Mouse (Mus musculus): ENCODE data around the gene Hrh3. TPM values are rescaled to one million over a fixed set of nuclear protein-coding genes. Genes with fewer than 3 reads are reported as not detected.

Gene Hrh3
- polyA plus RNA-seq (2015; fragmentation: Nextera tagmentation; extraction: Ambion mirVana): not detected in 2 replicates

DNA sequence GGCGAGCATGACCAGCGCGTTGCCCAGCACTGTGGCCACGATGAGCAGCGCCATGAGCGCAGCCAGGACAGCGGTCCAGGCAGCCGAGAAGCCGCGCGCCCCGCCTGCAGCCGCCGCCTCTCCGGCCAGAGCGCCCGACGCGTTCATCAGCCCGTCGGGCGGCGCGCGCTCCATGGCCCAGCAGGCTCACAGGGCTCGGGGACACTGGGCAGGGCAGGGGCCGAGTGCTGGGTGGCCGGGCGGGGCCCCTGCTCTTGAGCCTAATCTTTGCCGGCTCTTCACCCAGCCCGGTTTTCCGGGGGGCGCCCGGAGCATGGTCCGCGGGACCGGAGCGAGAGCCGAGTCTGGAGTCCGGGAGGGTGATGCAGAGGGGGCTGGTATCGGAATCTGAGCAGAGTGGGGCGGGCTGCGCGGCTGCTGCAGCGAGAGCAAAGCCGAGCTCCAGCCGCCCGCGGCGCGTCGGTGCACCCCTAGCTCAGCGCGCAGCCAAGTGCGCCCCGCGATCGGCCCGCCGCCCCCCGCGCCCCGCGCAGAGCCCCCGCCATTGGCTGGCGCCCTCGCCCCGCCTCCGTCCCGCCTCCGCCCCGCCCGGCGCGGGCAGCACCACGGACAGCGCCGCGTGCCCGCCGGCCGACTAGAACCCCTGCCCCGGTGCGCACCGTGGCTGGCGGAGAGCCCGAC is at the start of gene Hrh3:
Hrh3 (minus strand) TSS at position 511 of the 681 bp plus-strand sequence.
- peaks cover 12% of the 10 kb centered on the region; the same call in 1 of the 2 replicates for H3K4me1 ChIP-seq (ENCODE audit: control insufficient read depth, insufficient read depth, low read length)
- no peaks in the 10 kb centered on the region for H3K36me3 ChIP-seq (ENCODE audit: control insufficient read depth, insufficient read depth, low read length)
- peak within 1 kb of the TSS; percentile 98 for H3K4me2 ChIP-seq (ENCODE audit: low read depth, low read length)
- peak within 1 kb of the TSS; percentile 53 for H3K4me3 ChIP-seq (replicated peaks; ENCODE audit: low read length)
- peak within 1 kb of the TSS; percentile 39; the same call in 1 of the 2 replicates for H3K9ac ChIP-seq (ENCODE audit: low read length)
- peak; percentile 83 for ATAC-seq (ENCODE audit: insufficient read depth, low FRiP score)
- no peak within 1 kb of the TSS for H3K27ac ChIP-seq (ENCODE audit: low read length)
- H3K27me3 ChIP-seq (ENCODE audit: control insufficient read depth, insufficient read depth, low read length): peaks cover 62% of the 10 kb centered on the region
- no peaks in the 10 kb centered on the region for H3K9me3 ChIP-seq (replicated peaks; ENCODE audit: control insufficient read depth, low read length)
- WGBS: under 1% methylated on average over 84 of the region's 87 CpGs

- ATAC-seq (ENCODE audit: insufficient read depth, low FRiP score): no peak
- WGBS: 88% methylated on average over 9 of the region's 9 CpGs
- Histone ChIP-seq H3K9me3 (replicated peaks; ENCODE audit: control insufficient read depth, low read length) (no peaks in the 10 kb centered on the region), H3K27ac (ENCODE audit: low read length) (no peak overlapping the region), H3K4me2 (ENCODE audit: low read depth, low read length) (no peak overlapping the region), H3K27me3 (ENCODE audit: control insufficient read depth, insufficient read depth, low read length) (no peaks in the 10 kb centered on the region), H3K4me1 (ENCODE audit: control insufficient read depth, insufficient read depth, low read length) (no peaks in the 10 kb centered on the region), H3K9ac (ENCODE audit: low read length) (no peak overlapping the region), H3K36me3 (ENCODE audit: control insufficient read depth, insufficient read depth, low read length) (peaks cover 21% of the 10 kb centered on the region), H3K4me3 (replicated peaks; ENCODE audit: low read length) (no peak overlapping the region)
These were observed 44.3 kb upstream of the Hrh3 start for GRCm38 (mm10) chr2:180148551-180148950.

DNA sequence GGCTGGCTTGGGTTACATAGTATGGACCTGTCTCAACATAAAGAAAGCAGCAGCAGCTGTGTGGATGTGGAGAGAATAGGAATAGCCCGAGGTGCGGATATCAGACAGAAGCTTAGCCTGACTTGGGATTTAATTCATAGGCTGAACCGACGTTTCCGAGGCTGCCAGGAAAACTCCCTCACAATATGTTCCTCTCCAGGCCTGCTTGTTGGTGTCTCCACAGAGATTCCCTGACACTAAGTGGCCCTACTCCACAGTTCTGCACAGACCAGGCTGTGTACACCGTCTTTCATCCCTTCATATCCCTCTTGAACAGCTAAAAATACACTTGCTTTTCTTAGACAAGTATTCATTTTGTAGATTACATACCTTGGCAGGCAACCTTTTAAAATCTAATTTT is 43.1 kb upstream of the Hrh3 start:
- Histone ChIP-seq H3K9ac (ENCODE audit: low read length) (no peak overlapping the region), H3K9me3 (replicated peaks; ENCODE audit: control insufficient read depth, low read length) (no peaks in the 10 kb centered on the region), H3K36me3 (ENCODE audit: control insufficient read depth, insufficient read depth, low read length) (peaks cover 15% of the 10 kb centered on the region), H3K4me1 (ENCODE audit: control insufficient read depth, insufficient read depth, low read length) (no peaks in the 10 kb centered on the region), H3K4me3 (replicated peaks; ENCODE audit: low read length) (no peak overlapping the region), H3K27me3 (ENCODE audit: control insufficient read depth, insufficient read depth, low read length) (no peaks in the 10 kb centered on the region), H3K4me2 (ENCODE audit: low read depth, low read length) (no peak overlapping the region), H3K27ac (ENCODE audit: low read length) (no peak overlapping the region)
- 85% methylated on average over 6 of the region's 6 CpGs for WGBS
- ATAC-seq (ENCODE audit: insufficient read depth, low FRiP score): no peak

GRCm38 (mm10) chr2:180146091-180146490 is 41.8 kb upstream of the Hrh3 start:
- no peaks in the 10 kb centered on the region for H3K27me3 ChIP-seq (ENCODE audit: control insufficient read depth, insufficient read depth, low read length)
- no peaks in the 10 kb centered on the region for H3K9me3 ChIP-seq (replicated peaks; ENCODE audit: control insufficient read depth, low read length)
- WGBS: 81% methylated on average over 2 of the region's 2 CpGs
- ATAC-seq (ENCODE audit: insufficient read depth, low FRiP score): no peak
- no peak overlapping the region for H3K4me3 ChIP-seq (replicated peaks; ENCODE audit: low read length)
- H3K4me1 ChIP-seq (ENCODE audit: control insufficient read depth, insufficient read depth, low read length): no peaks in the 10 kb centered on the region
- H3K27ac ChIP-seq (ENCODE audit: low read length): no peak overlapping the region
- peaks cover 15% of the 10 kb centered on the region for H3K36me3 ChIP-seq (ENCODE audit: control insufficient read depth, insufficient read depth, low read length)
- H3K9ac ChIP-seq (ENCODE audit: low read length): no peak overlapping the region
- no peak overlapping the region for H3K4me2 ChIP-seq (ENCODE audit: low read depth, low read length)

GRCm38 (mm10) chr2:180135414-180135813 is 31.1 kb upstream of the Hrh3 start:
- Histone ChIP-seq H3K27ac (ENCODE audit: low read length) (no peak overlapping the region), H3K9me3 (replicated peaks; ENCODE audit: control insufficient read depth, low read length) (no peaks in the 10 kb centered on the region), H3K4me1 (ENCODE audit: control insufficient read depth, insufficient read depth, low read length) (no peaks in the 10 kb centered on the region), H3K9ac (ENCODE audit: low read length) (no peak overlapping the region), H3K27me3 (ENCODE audit: control insufficient read depth, insufficient read depth, low read length) (no peaks in the 10 kb centered on the region), H3K36me3 (ENCODE audit: control insufficient read depth, insufficient read depth, low read length) (no peaks in the 10 kb centered on the region), H3K4me3 (replicated peaks; ENCODE audit: low read length) (no peak overlapping the region), H3K4me2 (ENCODE audit: low read depth, low read length) (no peak overlapping the region)
- 77% methylated on average over 5 of the region's 5 CpGs for WGBS
- ATAC-seq (ENCODE audit: insufficient read depth, low FRiP score): no peak

- 80% methylated on average over 3 of the region's 3 CpGs for WGBS
- no peaks in the 10 kb centered on the region for H3K4me1 ChIP-seq (ENCODE audit: control insufficient read depth, insufficient read depth, low read length)
- H3K9ac ChIP-seq (ENCODE audit: low read length): no peak overlapping the region
- no peak overlapping the region for H3K27ac ChIP-seq (ENCODE audit: low read length)
- H3K36me3 ChIP-seq (ENCODE audit: control insufficient read depth, insufficient read depth, low read length): no peaks in the 10 kb centered on the region
- no peaks in the 10 kb centered on the region for H3K27me3 ChIP-seq (ENCODE audit: control insufficient read depth, insufficient read depth, low read length)
- H3K9me3 ChIP-seq (replicated peaks; ENCODE audit: control insufficient read depth, low read length): no peaks in the 10 kb centered on the region
- H3K4me2 ChIP-seq (ENCODE audit: low read depth, low read length): no peak overlapping the region
- ATAC-seq (ENCODE audit: insufficient read depth, low FRiP score): no peak
- H3K4me3 ChIP-seq (replicated peaks; ENCODE audit: low read length): no peak overlapping the region
These were observed 29.6 kb upstream of the Hrh3 start for GRCm38 (mm10) chr2:180133911-180134310.

- ATAC-seq (ENCODE audit: insufficient read depth, low FRiP score): no peak
- Histone ChIP-seq H3K36me3 (ENCODE audit: control insufficient read depth, insufficient read depth, low read length) (no peaks in the 10 kb centered on the region), H3K27ac (ENCODE audit: low read length) (no peak overlapping the region), H3K27me3 (ENCODE audit: control insufficient read depth, insufficient read depth, low read length) (no peaks in the 10 kb centered on the region), H3K9ac (ENCODE audit: low read length) (no peak overlapping the region), H3K9me3 (replicated peaks; ENCODE audit: control insufficient read depth, low read length) (no peaks in the 10 kb centered on the region), H3K4me3 (replicated peaks; ENCODE audit: low read length) (no peak overlapping the region), H3K4me2 (ENCODE audit: low read depth, low read length) (no peak overlapping the region), H3K4me1 (ENCODE audit: control insufficient read depth, insufficient read depth, low read length) (0 out of 2 replicates have a peak, but pooled peaks cover 2% of the 10 kb centered on the region)
- 94% methylated on average over 4 of the region's 4 CpGs for WGBS
These were observed 28.9 kb upstream of the Hrh3 start for GRCm38 (mm10) chr2:180133231-180133630.

DNA sequence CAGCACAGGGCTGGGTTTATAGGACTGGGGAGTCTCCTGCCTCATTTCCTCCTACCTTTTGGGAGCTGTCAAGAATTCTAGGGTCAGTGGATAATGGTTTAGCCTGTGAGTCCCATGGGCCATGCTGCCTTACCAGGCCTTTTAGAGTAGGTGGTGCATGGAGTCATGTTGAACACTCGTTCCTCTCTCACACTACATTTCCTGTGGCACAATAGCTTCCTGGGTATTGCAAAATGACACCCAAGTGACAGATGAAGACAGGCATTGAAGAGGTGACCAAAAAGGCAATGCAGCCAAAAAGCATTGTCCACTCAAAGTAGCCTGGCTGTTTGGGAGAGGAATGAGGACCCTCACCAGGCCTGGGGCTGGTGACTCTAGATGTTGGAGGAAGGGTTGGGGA is 23.4 kb upstream of the Hrh3 start:
- Histone ChIP-seq H3K4me2 (ENCODE audit: low read depth, low read length) (no peak overlapping the region), H3K4me1 (ENCODE audit: control insufficient read depth, insufficient read depth, low read length) (peaks cover 19% of the 10 kb centered on the region), H3K4me3 (replicated peaks; ENCODE audit: low read length) (no peak overlapping the region), H3K9ac (ENCODE audit: low read length) (no peak overlapping the region), H3K27ac (ENCODE audit: low read length) (peak overlapping the region; percentile 48; the same call in 1 of the 2 replicates), H3K27me3 (ENCODE audit: control insufficient read depth, insufficient read depth, low read length) (no peaks in the 10 kb centered on the region), H3K9me3 (replicated peaks; ENCODE audit: control insufficient read depth, low read length) (0 out of 2 replicates have a peak, but pooled peaks cover 3% of the 10 kb centered on the region), H3K36me3 (ENCODE audit: control insufficient read depth, insufficient read depth, low read length) (peaks cover 6% of the 10 kb centered on the region; the same call in 1 of the 2 replicates)
- 57% methylated on average over 1 of the region's 1 CpGs for WGBS
- no peak for ATAC-seq (ENCODE audit: insufficient read depth, low FRiP score)

- H3K9me3 ChIP-seq (replicated peaks; ENCODE audit: control insufficient read depth, low read length): 0 out of 2 replicates have a peak, but pooled peaks cover 3% of the 10 kb centered on the region
These were observed 21.9 kb upstream of the Hrh3 start for GRCm38 (mm10) chr2:180126195-180126594.

More at GRCm38 (mm10) chr2:180126195-180126594, 21.9 kb upstream of the Hrh3 start:
- Histone ChIP-seq H3K27ac (ENCODE audit: low read length) (peak overlapping the region; percentile 66; the same call in 1 of the 2 replicates), H3K27me3 (ENCODE audit: control insufficient read depth, insufficient read depth, low read length) (no peaks in the 10 kb centered on the region), H3K4me2 (ENCODE audit: low read depth, low read length) (no peak overlapping the region), H3K4me3 (replicated peaks; ENCODE audit: low read length) (no peak overlapping the region), H3K36me3 (ENCODE audit: control insufficient read depth, insufficient read depth, low read length) (peaks cover 6% of the 10 kb centered on the region; the same call in 1 of the 2 replicates), H3K4me1 (ENCODE audit: control insufficient read depth, insufficient read depth, low read length) (peaks cover 19% of the 10 kb centered on the region), H3K9ac (ENCODE audit: low read length) (no peak overlapping the region)
- 8% methylated on average over 4 of the region's 4 CpGs for WGBS
- no peak; the same call in 1 of the 2 replicates for ATAC-seq (ENCODE audit: insufficient read depth, low FRiP score)

Data from stomach, embryonic 16.5 days (tissue).